Mouse (Mus musculus) right cerebral cortex, postnatal 4 days (tissue): Measurements from ENCODE around the gene Gm45233.

Experiments
- DNase-seq: peaks from one replicate; pipeline ENCODE4 v3.0.0-alpha.2; 2022

The Gm45233 gene

DNA sequence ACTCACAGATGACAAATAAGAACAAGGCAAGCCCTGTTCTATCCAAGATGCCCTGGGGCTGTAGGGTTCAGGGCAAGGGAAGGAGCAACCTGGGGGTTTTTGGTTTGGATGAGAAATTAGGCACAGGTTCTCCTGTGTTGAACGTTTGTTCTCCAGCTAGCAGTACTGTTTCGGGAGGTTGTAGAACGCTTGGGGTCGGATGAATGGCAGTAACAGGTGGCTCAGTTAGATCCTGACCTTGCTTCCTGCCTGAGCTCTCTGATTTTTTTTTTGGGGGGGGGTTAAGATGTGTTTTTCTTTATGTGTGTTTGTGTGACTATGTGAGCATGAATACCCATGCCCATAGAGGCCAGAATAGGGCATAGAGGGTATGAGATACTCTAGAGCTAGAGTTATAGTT is 68.6 kb downstream of the Gm45233 start:
- DNase-seq: no peak
